Mouse (Mus musculus) ES-CJ7 (cell line): ENCODE data around the gene 4933405L10Rik.

Source experiments
- DNase-seq: peaks from one replicate; pipeline ENCODE4 v3.0.0; 2011; ENCODE audit warnings: low read depth, low spot score

The 4933405L10Rik gene

DNA sequence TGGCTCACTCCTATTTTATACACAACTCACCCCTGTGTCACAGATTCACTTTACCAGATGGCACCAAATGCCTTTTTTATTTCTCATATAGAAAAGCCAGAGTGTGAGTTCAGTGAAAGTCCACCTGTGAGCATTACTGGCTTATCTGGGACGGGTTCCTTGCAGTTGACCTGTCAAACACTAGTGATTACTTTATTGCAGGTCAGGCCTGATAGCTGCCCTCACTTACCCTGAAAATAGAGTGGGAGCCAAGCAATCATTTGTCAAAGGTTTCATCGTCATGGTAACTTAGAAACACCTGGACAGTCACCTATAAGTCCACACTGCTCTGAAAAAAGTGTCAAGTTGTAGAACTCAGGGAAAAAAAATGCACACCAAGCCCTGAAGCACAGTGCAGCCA is 47.2 kb downstream of the 4933405L10Rik start:
- no peak for DNase-seq

DNA sequence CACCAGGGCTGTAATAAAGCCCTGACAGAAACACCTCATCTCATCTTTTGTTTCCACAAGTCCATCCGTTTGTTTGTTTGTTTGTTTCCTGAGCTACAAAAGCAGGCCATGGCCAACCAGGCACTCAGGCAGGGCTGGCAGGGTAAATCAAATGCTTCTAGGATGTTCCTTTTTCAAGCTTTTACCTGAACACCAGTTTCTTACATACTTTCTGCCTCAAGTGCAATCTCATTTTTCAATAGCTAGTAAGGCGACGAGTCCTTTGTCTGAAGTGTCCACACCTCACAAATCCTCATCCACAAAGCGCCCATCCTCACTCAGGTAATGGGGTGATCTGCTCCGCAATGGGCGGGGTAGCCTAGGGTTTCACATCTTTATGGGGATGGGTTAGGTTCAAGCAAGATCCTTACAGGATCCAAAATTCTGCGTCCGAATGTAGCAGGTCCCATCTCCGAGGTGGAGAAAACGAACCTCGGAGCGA is 50.4 kb downstream of the 4933405L10Rik start:
- peak; percentile 43 for DNase-seq

DNA sequence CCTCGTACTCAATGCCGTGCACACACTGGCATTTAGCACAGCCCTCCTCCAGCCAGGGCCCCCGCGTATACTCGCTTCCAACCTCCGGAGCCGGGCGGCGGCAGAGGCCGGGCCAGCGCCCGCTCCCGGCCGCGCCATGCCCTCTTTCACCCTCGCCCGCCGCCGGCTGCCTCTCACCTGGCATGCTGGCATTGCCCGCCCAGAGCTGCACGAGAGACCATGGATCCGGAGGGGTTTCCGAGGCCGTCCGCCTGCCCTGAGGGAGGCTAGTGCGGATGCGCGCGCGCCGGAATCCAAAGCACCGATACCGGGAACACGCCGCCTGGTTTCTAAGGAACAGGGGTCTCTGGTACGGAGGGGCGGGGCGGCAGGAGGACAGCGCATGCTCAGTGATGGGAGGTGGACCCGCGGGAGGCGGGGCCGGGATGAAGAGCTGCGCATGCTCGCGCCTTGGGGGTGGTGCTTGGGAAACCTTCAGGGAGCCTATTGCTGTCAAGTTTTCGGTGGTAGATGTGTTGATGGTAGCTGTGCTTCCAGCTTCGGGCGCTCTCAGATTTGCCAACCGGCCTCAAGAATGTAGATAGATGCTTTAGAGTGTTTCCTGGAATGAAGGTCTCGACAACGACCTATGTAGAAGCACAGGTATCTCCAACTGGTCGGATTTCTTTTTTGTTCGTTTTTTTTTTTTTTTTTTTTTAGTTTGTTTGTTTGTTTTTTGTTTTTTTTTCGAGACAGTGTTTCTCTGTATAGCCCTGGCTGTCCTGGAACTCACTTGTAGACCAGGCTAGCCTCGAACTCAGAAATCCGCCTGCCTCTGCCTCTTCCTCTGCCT is 51.0 kb downstream of the 4933405L10Rik start, which contains the start of gene Gfod2:
Gfod2 (minus strand) TSS at position 388 of the 832 bp plus-strand sequence.
- peak; percentile 98 for DNase-seq
